Mouse (Mus musculus): Measurements from ENCODE around the gene Cd151. TPM values are rescaled to one million over a fixed set of nuclear protein-coding genes. Genes with fewer than 3 reads are reported as not detected.

The Cd151 gene
- polyA plus RNA-seq, 1 experiment = 223 TPM

DNA sequence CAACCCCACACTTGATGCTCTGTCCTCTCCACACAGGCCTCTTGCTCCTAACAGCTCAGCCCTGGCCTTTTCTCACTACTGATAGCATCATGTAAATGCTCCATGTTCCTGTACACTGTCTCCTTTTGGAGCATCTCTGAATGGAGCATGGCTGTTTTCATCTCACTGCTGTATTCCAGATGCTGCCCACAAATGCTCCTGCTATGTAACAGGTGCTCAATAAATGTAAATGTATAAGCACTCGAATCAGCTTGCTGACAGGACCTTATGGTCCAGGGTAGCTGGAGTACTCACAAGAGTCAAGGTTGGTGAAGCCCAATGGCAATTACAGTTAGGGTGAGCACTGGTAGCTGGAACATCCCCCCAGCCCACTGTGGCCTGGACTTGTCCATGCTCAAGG, 4.0 kb downstream of the Cd151 start:
- Histone ChIP-seq H3K27ac (replicated peaks; ENCODE audit: low read depth, low read length) (no peak overlapping the region), H3K4me1 (ENCODE audit: control insufficient read depth, insufficient read depth, insufficient read length, low read length) (peaks cover 8% of the 10 kb centered on the region), H3K4me3 (ENCODE audit: insufficient read depth, low read depth, low read length) (no peak overlapping the region)

DNA sequence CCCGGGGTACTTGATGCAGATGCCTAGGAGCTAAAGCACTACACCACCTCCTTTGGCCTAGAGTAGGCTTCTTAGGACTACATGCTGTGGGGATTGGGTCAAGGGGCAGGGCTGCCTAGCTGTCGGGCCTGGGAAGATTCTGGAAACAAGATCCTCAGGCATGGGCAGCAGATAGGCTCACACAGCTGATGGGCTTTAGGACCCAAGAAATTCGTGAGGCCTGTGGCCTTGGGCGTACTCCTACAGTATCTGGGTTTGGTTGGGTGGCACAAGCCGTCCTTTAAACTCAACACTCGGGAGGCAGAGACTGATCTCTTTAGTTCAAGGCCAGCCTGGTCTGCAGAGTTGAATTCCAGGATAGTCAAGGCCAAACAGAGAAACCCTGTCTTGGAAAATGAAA, 5.0 kb downstream of the Cd151 start:
- peaks cover 4% of the 10 kb centered on the region; the same call in 1 of the 2 replicates for H3K4me1 ChIP-seq (ENCODE audit: control insufficient read depth, insufficient read depth, insufficient read length, low read length)
- 0 out of 2 replicates have a peak overlapping the region, but pooled peaks have one; percentile 10 for H3K27ac ChIP-seq (replicated peaks; ENCODE audit: low read depth, low read length)
- H3K4me3 ChIP-seq (ENCODE audit: insufficient read depth, low read depth, low read length) = no peak overlapping the region

DNA sequence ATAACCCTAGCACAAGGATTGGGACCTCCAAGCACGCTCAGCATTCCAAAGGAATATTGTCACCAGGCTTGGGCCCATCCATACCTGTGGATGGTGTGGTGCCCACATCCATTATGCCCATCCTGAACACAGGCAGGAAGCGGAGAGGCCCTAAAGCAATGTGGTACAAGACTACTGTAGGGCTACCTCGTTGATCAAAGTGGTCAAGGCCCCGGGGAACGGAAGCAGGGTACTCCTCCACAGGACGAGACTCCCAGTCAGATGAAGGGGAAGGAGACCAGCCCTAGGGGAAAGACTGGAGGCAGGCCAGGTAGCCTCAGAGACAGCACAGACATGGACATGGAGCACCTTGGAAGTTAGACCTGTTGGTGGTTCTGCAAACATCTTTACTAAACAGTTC, 5.6 kb downstream of the Cd151 start:
- H3K4me1 ChIP-seq (ENCODE audit: control insufficient read depth, insufficient read depth, insufficient read length, low read length) = peaks cover 7% of the 10 kb centered on the region; the same call in 1 of the 2 replicates
- H3K4me3 ChIP-seq (ENCODE audit: insufficient read depth, low read depth, low read length) = no peak overlapping the region
- H3K27ac ChIP-seq (replicated peaks; ENCODE audit: low read depth, low read length) = no peak overlapping the region

- H3K27ac ChIP-seq (replicated peaks; ENCODE audit: low read depth, low read length) = no peak overlapping the region
- peak overlapping the region; percentile 92 for H3K4me3 ChIP-seq (ENCODE audit: insufficient read depth, low read depth, low read length)
- H3K4me1 ChIP-seq (ENCODE audit: control insufficient read depth, insufficient read depth, insufficient read length, low read length) = peaks cover 12% of the 10 kb centered on the region; the same call in 1 of the 2 replicates
Observed at GRCm38 (mm10) chr7:141474160-141474559, 7.0 kb downstream of the Cd151 start.

DNA sequence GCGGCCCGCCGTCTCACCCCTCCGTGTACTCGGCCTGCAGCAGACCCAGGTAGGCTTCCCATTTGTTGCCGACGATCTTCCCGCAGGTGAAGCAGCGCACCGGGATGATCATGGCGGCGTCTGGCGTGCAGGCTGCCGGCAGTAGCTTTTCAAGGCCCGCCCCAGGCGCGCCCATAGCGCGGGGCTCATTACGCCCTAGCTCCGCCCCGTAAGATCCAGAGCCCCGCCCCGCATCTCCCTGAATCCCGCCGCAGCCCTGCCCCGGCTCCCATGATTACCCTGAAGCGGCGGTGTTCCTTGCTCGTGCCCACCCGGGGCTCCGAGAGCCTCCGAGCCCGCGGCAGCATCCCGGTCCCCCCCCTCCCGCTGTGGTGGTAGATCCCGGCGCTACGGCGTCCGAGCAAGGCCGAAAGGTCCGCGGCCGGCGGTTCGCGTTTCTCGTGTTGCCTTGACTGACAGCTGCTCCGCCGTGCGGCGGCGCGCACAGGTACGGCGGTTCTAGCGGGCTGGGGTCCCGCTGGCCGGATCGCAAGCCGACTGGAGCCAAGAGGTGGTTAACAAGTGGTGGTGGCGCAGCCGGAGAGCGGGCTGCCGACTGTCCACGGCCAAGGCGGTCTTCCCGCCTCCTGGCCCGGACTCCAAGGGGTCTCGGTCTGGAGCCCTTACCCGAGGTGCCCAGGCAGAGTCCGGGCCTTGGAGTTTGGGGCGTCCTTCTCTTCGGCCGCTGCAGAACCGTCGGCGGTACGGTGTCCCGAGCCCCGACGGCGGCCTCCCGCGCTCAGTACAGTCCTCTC, 8.0 kb downstream of the Cd151 start, which contains the start of the genes Polr2l and Tspan4:
TSS of gene Polr2l (minus strand) at position 122 of the 794 bp plus-strand sequence.
TSS of gene Tspan4 (plus strand) at position 230 of the 794 bp plus-strand sequence.
- Histone ChIP-seq H3K27ac (replicated peaks; ENCODE audit: low read depth, low read length) (peak within 1 kb of the TSS; percentile 100), H3K4me3 (ENCODE audit: insufficient read depth, low read depth, low read length) (peak within 1 kb of the TSS; percentile 92), H3K4me1 (ENCODE audit: control insufficient read depth, insufficient read depth, insufficient read length, low read length) (peaks cover 12% of the 10 kb centered on the region; the same call in 1 of the 2 replicates)

DNA sequence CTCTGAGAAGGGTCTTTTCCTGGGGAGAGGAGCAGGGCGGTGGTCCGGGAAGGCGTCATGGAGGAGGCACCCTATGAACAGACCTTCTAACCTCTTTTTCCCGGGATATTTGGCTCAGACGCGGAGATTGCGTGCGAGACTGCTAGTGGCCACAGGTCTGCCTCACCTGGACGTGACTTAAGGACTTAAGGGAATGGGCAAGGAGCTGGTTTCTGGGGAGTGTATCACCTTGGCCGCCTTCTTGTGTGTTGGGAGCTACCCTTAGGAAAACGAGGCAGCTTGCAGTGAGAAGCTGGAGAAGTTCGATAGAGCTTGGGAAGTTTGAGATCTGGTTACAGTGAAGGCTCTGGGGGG, 8.6 kb downstream of the Cd151 start:
- peak overlapping the region; percentile 92 for H3K4me3 ChIP-seq (ENCODE audit: insufficient read depth, low read depth, low read length)
- peak overlapping the region; percentile 100 for H3K27ac ChIP-seq (replicated peaks; ENCODE audit: low read depth, low read length)
- peaks cover 12% of the 10 kb centered on the region; the same call in 1 of the 2 replicates for H3K4me1 ChIP-seq (ENCODE audit: control insufficient read depth, insufficient read depth, insufficient read length, low read length)

GRCm38 (mm10) chr7:141476226-141476980, 9.2 kb downstream of the Cd151 start:
- H3K4me1 ChIP-seq (ENCODE audit: control insufficient read depth, insufficient read depth, insufficient read length, low read length) = peaks cover 12% of the 10 kb centered on the region; the same call in 1 of the 2 replicates
- peak overlapping the region; percentile 92 for H3K4me3 ChIP-seq (ENCODE audit: insufficient read depth, low read depth, low read length)
- peak overlapping the region; percentile 100 for H3K27ac ChIP-seq (replicated peaks; ENCODE audit: low read depth, low read length)

GRCm38 (mm10) chr7:141476981-141477370, 9.8 kb downstream of the Cd151 start:
- Histone ChIP-seq H3K27ac (replicated peaks; ENCODE audit: low read depth, low read length) (peak overlapping the region; percentile 100), H3K4me3 (ENCODE audit: insufficient read depth, low read depth, low read length) (peak overlapping the region; percentile 92), H3K4me1 (ENCODE audit: control insufficient read depth, insufficient read depth, insufficient read length, low read length) (peaks cover 12% of the 10 kb centered on the region; the same call in 1 of the 2 replicates)

DNA sequence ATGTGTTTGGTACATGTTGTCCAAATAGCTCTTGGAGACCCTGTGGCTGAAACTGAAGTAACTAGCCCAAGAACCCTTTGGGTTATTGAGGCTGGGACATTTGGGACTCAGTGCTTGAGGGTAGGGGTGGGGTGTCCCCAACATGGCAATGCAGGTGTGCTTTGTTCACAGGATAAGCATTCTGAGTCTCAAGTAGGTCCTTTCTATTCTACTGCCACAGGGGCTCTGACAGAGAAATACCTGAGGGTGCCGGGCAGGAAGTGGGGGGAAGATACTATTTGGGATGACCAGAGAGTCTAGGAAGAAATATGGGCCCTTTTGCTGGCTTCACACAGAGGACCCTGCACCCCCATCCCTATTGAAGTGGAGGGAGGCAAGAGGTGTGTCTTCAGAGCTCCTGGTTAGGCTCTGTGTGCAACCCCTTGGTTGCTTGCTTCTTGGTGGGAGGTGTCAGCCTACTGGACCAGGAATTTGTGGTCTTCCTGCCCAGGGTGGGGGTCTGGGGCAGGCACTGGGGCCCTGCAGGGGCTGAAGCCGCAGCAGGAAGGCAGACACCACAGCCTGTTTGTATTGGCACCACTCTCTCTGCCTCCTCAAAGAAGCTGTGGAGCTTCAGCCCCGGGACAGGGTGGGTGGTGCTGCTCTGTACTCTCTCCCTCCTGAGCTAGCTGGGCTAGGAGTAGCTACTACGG, 10.5 kb downstream of the Cd151 start:
- Histone ChIP-seq H3K4me3 (ENCODE audit: insufficient read depth, low read depth, low read length) (peak overlapping the region; percentile 92), H3K27ac (replicated peaks; ENCODE audit: low read depth, low read length) (peak overlapping the region; percentile 100), H3K4me1 (ENCODE audit: control insufficient read depth, insufficient read depth, insufficient read length, low read length) (peaks cover 18% of the 10 kb centered on the region)

DNA sequence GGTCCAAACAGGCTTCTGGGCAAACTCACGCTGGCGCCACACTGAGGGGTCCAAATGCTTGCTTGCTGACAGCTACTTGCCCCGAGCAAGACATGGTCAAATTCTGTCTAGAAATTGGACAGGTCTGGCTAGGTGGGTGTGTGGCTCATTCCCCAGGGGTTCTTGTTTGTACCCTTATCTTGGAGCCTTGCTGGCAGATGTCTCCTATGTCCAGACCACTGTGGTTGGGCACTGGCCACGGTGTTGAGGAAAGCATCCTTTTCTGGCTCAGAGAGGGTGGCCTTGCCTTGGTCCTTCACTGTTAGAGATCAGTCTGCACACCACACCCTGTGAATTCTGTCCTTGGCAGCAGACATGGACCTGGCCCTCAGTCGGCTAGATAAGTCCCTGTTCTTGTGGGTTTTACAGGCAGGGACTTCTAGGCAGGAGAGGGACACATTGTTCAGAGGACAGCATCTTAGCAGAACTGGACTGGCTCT, 11.1 kb downstream of the Cd151 start:
- peaks cover 18% of the 10 kb centered on the region for H3K4me1 ChIP-seq (ENCODE audit: control insufficient read depth, insufficient read depth, insufficient read length, low read length)
- no peak overlapping the region for H3K4me3 ChIP-seq (ENCODE audit: insufficient read depth, low read depth, low read length)
- H3K27ac ChIP-seq (replicated peaks; ENCODE audit: low read depth, low read length) = no peak overlapping the region

GRCm38 (mm10) chr7:141480842-141481497, 13.8 kb downstream of the Cd151 start:
- no peak overlapping the region for H3K4me3 ChIP-seq (ENCODE audit: insufficient read depth, low read depth, low read length)
- H3K4me1 ChIP-seq (ENCODE audit: control insufficient read depth, insufficient read depth, insufficient read length, low read length) = peaks cover 29% of the 10 kb centered on the region
- H3K27ac ChIP-seq (replicated peaks; ENCODE audit: low read depth, low read length) = no peak overlapping the region

DNA sequence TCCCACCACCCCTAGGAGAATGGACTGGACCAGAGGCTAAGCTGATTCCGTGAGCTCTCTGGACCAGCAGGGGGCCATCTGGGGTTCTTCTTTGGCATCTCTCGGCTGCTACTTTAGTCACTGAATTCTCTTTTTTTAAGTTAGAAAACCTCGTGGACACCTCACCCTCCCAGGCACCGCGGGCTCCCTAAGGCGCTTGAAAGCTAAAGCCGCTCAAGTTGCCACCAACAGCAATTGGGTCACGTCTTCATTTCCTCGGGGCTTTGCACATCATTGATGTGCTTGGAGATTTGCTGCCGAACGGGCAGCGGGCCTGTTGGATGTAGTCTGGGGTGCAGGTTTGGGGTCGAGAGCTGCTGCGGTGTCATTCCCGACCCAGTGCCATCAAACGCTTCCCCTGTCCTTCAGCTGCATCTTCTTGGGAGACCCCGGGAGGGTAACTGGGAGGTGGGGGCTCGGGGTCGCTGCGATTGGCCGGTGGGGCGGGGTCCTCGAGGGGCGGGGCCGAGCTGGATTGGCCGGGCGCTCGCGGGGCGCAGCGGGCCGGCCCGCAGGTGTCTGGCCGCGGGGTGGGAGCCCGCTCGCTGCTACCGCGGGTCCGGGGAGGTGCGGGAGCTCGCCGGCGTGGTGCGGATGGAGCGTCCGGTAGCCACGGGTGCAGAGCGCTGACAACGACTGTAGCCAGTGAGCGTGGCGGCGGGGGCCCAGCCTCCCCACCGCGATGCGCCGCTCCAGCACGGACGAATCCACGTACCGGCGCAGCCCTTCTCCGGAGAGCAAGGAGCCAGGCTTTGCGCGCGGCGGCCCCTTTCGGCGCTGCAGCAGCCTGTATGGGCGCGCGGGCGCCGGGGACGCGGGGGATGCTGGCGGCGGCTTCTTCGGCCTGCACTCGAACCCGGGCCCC, 14.6 kb downstream of the Cd151 start:
- Histone ChIP-seq H3K4me1 (ENCODE audit: control insufficient read depth, insufficient read depth, insufficient read length, low read length) (peaks cover 29% of the 10 kb centered on the region), H3K27ac (replicated peaks; ENCODE audit: low read depth, low read length) (no peak overlapping the region), H3K4me3 (ENCODE audit: insufficient read depth, low read depth, low read length) (peak overlapping the region; percentile 47)

- Histone ChIP-seq H3K4me1 (ENCODE audit: control insufficient read depth, insufficient read depth, insufficient read length, low read length) (peaks cover 28% of the 10 kb centered on the region), H3K27ac (replicated peaks; ENCODE audit: low read depth, low read length) (no peak overlapping the region), H3K4me3 (ENCODE audit: insufficient read depth, low read depth, low read length) (peak overlapping the region; percentile 47; the same call in 1 of the 2 replicates)
Observed at GRCm38 (mm10) chr7:141482531-141483024, 15.4 kb downstream of the Cd151 start.
